Mouse (Mus musculus) G1E (cell line): ENCODE measurements around the gene Spink4.

Experiments used
- CTCF ChIP-seq: IDR thresholded peaks from 2 replicates; pipeline ENCODE4 v1.5.1; 2012; ENCODE audit warnings: low read depth, low read length, inconsistent platforms, mixed read lengths
- GATA1 ChIP-seq: IDR thresholded peaks from 2 replicates; pipeline ENCODE4 v1.6.1; 2012; ENCODE audit warnings: borderline replicate concordance, low read length, inconsistent platforms, mixed read lengths
- TAL1 ChIP-seq: conservative IDR thresholded peaks from 2 replicates; pipeline ENCODE4 v1.6.1; 2012; ENCODE audit warnings: low read depth, low read length, inconsistent platforms, mixed read lengths

- TF ChIP-seq TAL1 (no peak), CTCF (no peak), GATA1 (no peak)
Observed at GRCm38 (mm10) chr4:40979430-40979829, 59.6 kb downstream of the Spink4 start.
